Mouse (Mus musculus): ENCODE measurements at regions not wholly inside any gene's neighbourhood (a gene's known extent, or its start where the extent isn't known, plus 50 kb on each side); places are given as distances from the start of the nearest gene placed in this dataset.

DNA sequence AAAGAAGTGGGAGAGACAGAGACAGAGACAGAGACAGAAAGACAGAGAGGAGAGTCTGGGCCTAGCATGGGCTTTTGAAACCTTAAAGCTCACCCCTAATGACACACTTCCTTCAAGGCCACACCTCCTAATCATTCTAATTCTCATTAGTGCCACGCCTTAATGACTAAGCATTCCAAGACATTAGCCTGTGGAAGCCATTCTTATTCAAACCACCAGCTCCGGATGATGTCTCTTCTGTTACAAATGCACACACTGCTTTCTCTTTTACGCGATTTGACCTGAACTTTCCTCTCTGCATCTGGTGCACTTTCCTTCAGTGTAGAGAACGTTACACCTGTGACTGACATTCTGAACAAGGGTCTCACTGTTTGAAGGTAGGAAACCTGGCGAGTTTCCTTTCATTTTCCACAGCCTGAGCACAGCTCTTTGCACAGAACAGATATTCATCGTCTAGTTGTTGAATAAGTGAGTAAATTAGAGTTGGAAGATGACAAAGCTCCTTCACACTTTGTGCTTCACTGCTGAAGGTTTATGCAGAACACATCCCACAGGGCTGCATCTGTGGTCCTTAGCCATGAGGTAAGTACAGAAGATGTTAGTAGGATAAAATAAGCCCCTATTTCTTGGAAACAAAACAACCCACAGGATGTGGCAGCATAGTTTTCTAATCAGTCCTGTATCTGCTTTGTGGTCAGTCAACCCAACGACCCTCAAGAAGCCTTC lies 116.8 kb downstream of the Faxc start:
- no peak for ATAC-seq (ENCODE audit: low FRiP score, low TSS enrichment)
- WGBS, result 53% methylated on average over 8 of the region's 8 CpGs
- no peaks in the 10 kb centered on the region for H3K36me3 ChIP-seq (ENCODE audit: insufficient read depth, low read length)
- H3K4me2 ChIP-seq (replicated peaks; ENCODE audit: low read depth, low read length), result no peak overlapping the region
- no peak overlapping the region for H3K4me3 ChIP-seq (ENCODE audit: low read length)
- H3K4me1 ChIP-seq (ENCODE audit: insufficient read depth, low read length), result no peaks in the 10 kb centered on the region
- no peaks in the 10 kb centered on the region for H3K27me3 ChIP-seq (ENCODE audit: insufficient read depth, low read length)
- H3K27ac ChIP-seq (ENCODE audit: low read length), result no peak overlapping the region
- H3K9me3 ChIP-seq (ENCODE audit: low read length), result no peaks in the 10 kb centered on the region
- no peak overlapping the region for H3K9ac ChIP-seq (replicated peaks; ENCODE audit: low read length)

DNA sequence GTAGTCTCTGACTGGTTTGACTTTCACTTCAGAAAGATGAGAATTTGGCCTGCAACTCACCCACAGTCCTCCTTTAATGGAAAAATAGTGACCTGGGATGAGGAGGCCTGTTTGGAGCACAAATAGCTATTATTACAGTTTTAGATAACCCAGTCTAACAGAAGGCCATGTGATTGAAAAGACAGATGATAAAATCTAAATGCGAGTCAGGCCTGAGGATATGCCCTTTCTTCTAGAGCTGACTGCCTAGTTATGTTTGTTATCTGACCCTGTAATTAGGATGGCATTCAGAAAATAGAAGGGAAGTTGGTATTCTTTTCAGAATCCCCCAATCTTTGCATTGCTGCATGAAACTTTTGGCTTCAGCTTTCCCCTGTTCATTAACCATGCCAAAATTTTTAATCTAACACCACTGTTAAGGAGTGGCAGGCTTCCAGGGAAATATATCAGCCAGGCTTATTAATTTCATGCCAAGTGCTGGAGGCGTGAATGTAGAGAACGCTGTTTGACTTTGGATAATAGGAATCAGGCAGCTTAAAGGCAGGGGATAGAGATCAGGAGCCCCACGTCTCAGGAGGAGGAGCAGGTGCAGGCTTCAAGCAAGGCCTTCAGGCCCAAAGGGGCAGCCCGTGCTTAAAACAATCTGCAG lies 135.8 kb downstream of the Faxc start:
- 55% methylated on average over 5 of the region's 5 CpGs for WGBS
- H3K4me1 ChIP-seq (ENCODE audit: insufficient read depth, low read length), result no peaks in the 10 kb centered on the region
- H3K36me3 ChIP-seq (ENCODE audit: insufficient read depth, low read length), result no peaks in the 10 kb centered on the region
- ATAC-seq (ENCODE audit: low FRiP score, low TSS enrichment), result no peak
- H3K27me3 ChIP-seq (ENCODE audit: insufficient read depth, low read length), result no peaks in the 10 kb centered on the region
- no peak overlapping the region for H3K4me3 ChIP-seq (ENCODE audit: low read length)
- no peak overlapping the region for H3K9ac ChIP-seq (replicated peaks; ENCODE audit: low read length)
- H3K9me3 ChIP-seq (ENCODE audit: low read length), result no peaks in the 10 kb centered on the region
- H3K4me2 ChIP-seq (replicated peaks; ENCODE audit: low read depth, low read length), result no peak overlapping the region
- no peak overlapping the region for H3K27ac ChIP-seq (ENCODE audit: low read length)

DNA sequence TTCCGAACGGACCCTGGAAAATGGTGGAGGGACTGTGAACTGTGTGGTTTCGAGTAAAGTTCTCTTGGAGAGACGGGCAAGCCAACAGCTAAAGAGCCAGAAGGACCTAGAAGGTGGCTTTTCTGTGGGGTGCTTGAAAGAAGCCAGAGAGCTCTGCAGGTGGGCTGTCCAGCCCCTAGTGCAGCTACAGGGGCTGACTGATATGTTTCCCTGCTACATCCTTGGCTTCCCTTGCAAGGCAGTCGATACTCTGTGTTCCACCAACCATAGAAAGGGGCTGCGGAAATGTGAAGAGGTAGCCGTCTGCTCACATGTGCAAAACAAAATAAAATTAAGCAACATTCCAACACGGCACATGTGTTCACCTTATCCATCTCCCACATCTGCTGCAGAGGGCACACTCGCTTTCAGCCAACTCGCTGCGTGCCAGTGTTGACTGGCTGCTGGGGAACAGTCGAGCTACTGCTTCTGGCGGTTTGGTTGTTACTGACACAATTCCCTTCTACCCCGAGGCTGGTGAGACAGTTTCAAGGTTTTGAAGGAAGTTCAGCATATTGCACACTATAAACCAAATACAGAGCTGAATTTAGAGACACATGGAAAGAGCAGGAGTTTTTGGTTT lies 136.7 kb downstream of the Faxc start:
- H3K4me2 ChIP-seq (replicated peaks; ENCODE audit: low read depth, low read length), result no peak overlapping the region
- H3K9ac ChIP-seq (replicated peaks; ENCODE audit: low read length), result no peak overlapping the region
- H3K36me3 ChIP-seq (ENCODE audit: insufficient read depth, low read length), result no peaks in the 10 kb centered on the region
- no peak overlapping the region for H3K4me3 ChIP-seq (ENCODE audit: low read length)
- H3K27me3 ChIP-seq (ENCODE audit: insufficient read depth, low read length), result no peaks in the 10 kb centered on the region
- no peaks in the 10 kb centered on the region for H3K9me3 ChIP-seq (ENCODE audit: low read length)
- H3K4me1 ChIP-seq (ENCODE audit: insufficient read depth, low read length), result no peaks in the 10 kb centered on the region
- H3K27ac ChIP-seq (ENCODE audit: low read length), result no peak overlapping the region
- ATAC-seq (ENCODE audit: low FRiP score, low TSS enrichment), result no peak
- 69% methylated on average over 14 of the region's 14 CpGs for WGBS

DNA sequence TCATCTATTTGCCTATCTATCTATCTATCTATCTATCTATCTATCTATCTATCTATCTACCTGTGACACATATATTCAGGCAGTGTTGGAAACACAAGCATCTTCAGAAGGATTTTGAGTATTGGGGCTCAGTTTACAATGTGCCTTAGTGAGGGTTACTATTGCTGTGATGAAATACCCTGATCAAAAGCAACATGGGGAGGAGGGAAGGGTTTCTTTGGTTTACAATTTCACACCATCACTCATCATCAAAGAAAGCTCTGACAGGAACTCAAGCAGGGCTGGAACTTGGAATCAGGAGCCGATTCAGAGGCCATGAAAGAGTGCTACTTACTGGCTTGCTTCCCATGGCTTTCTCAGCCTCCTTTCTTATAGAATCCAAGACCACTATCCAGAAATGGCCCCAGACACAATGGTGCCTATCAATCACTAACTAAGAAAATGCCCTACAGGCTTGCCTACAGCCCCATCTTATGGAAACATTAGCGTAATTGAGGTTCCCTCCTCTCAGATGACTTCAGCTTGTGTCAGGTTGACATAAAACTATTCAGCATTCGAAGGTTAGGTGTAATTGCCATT lies 157.2 kb downstream of the Faxc start:
- no peaks in the 10 kb centered on the region for H3K27me3 ChIP-seq (ENCODE audit: insufficient read depth, low read length)
- H3K4me3 ChIP-seq (ENCODE audit: low read length), result no peak overlapping the region
- ATAC-seq (ENCODE audit: low FRiP score, low TSS enrichment), result no peak
- H3K27ac ChIP-seq (ENCODE audit: low read length), result no peak overlapping the region
- no peaks in the 10 kb centered on the region for H3K36me3 ChIP-seq (ENCODE audit: insufficient read depth, low read length)
- H3K4me2 ChIP-seq (replicated peaks; ENCODE audit: low read depth, low read length), result no peak overlapping the region
- H3K9me3 ChIP-seq (ENCODE audit: low read length), result peaks cover 4% of the 10 kb centered on the region; the same call in 1 of the 2 replicates
- H3K4me1 ChIP-seq (ENCODE audit: insufficient read depth, low read length), result no peaks in the 10 kb centered on the region
- no peak overlapping the region for H3K9ac ChIP-seq (replicated peaks; ENCODE audit: low read length)
- WGBS, result 35% methylated on average over 3 of the region's 3 CpGs

DNA sequence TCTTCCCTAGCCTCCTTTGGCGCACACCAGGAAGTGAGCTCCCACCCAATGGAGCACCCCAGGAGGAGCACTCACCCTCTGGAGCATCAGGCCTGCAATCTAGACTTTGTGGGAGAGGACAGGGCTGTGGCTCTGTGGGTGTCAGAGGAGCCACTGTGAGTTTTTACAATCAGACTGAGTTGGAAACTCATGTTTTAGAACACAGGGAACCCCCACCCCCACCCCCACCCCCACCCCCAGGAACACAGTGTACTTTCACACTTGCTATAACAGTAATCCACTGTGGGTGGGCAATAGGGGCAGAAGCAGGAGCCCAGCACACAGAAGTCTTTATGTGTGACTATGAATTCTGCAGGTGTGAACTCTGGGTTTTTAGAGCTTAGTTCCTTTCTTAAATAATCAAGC lies 158.5 kb downstream of the Faxc start:
- H3K27ac ChIP-seq (ENCODE audit: low read length), result no peak overlapping the region
- H3K27me3 ChIP-seq (ENCODE audit: insufficient read depth, low read length), result no peaks in the 10 kb centered on the region
- H3K4me1 ChIP-seq (ENCODE audit: insufficient read depth, low read length), result no peaks in the 10 kb centered on the region
- no peaks in the 10 kb centered on the region for H3K36me3 ChIP-seq (ENCODE audit: insufficient read depth, low read length)
- no peak for ATAC-seq (ENCODE audit: low FRiP score, low TSS enrichment)
- H3K9ac ChIP-seq (replicated peaks; ENCODE audit: low read length), result no peak overlapping the region
- H3K4me2 ChIP-seq (replicated peaks; ENCODE audit: low read depth, low read length), result no peak overlapping the region
- WGBS, result 92% methylated on average over 1 of the region's 1 CpGs
- H3K4me3 ChIP-seq (ENCODE audit: low read length), result no peak overlapping the region
- H3K9me3 ChIP-seq (ENCODE audit: low read length), result no peaks in the 10 kb centered on the region

DNA sequence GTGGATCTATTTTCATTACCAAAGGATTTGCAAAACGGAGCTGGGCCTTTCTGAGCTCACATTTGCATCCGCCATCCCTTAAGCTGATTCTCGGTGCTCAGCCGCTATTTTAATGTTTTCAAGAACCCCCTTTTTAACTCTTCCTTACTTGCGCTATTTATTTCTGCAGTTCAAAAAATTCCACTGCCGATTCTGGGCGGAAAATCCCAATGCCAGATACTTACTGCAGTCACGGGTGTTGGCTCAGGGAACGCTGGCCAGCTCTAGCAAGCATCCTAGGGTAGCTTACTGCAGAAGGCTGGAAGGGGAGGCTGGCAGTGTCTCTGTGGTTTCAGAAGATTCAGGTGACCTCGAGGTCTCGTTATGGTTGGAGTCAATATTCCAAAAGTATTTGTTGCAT lies 159.4 kb downstream of the Faxc start:
- H3K27ac ChIP-seq (ENCODE audit: low read length), result no peak overlapping the region
- 82% methylated on average over 11 of the region's 11 CpGs for WGBS
- no peak overlapping the region for H3K9ac ChIP-seq (replicated peaks; ENCODE audit: low read length)
- no peaks in the 10 kb centered on the region for H3K36me3 ChIP-seq (ENCODE audit: insufficient read depth, low read length)
- no peak overlapping the region for H3K4me3 ChIP-seq (ENCODE audit: low read length)
- no peaks in the 10 kb centered on the region for H3K4me1 ChIP-seq (ENCODE audit: insufficient read depth, low read length)
- no peaks in the 10 kb centered on the region for H3K9me3 ChIP-seq (ENCODE audit: low read length)
- no peak overlapping the region for H3K4me2 ChIP-seq (replicated peaks; ENCODE audit: low read depth, low read length)
- ATAC-seq (ENCODE audit: low FRiP score, low TSS enrichment), result no peak
- H3K27me3 ChIP-seq (ENCODE audit: insufficient read depth, low read length), result no peaks in the 10 kb centered on the region

DNA sequence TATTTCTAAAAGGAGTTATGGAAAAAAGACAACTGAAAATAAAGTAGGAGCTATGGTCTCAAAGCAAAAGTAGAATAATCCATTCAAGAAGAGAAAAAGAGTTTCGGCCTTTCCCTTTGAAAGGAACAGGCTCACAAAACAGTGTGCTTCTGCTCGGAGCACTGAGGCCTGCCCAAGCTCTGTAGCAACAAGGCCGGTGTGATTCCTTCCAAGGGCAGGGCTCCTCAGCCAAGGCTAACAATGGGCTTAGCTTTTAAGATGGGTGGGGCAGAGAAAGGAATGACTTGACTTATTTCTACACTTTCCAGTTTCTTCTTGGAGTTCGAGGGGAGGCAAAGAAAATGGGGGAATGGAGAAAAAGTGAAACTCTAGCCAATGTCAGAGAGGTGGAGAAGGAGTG lies 161.4 kb downstream of the Faxc start:
- Histone ChIP-seq H3K4me3 (ENCODE audit: low read length) (no peak overlapping the region), H3K36me3 (ENCODE audit: insufficient read depth, low read length) (no peaks in the 10 kb centered on the region), H3K9ac (replicated peaks; ENCODE audit: low read length) (no peak overlapping the region), H3K9me3 (ENCODE audit: low read length) (no peaks in the 10 kb centered on the region), H3K27me3 (ENCODE audit: insufficient read depth, low read length) (no peaks in the 10 kb centered on the region), H3K4me1 (ENCODE audit: insufficient read depth, low read length) (no peaks in the 10 kb centered on the region), H3K27ac (ENCODE audit: low read length) (no peak overlapping the region), H3K4me2 (replicated peaks; ENCODE audit: low read depth, low read length) (no peak overlapping the region)
- WGBS, result 89% methylated on average over 4 of the region's 4 CpGs
- ATAC-seq (ENCODE audit: low FRiP score, low TSS enrichment), result no peak

DNA sequence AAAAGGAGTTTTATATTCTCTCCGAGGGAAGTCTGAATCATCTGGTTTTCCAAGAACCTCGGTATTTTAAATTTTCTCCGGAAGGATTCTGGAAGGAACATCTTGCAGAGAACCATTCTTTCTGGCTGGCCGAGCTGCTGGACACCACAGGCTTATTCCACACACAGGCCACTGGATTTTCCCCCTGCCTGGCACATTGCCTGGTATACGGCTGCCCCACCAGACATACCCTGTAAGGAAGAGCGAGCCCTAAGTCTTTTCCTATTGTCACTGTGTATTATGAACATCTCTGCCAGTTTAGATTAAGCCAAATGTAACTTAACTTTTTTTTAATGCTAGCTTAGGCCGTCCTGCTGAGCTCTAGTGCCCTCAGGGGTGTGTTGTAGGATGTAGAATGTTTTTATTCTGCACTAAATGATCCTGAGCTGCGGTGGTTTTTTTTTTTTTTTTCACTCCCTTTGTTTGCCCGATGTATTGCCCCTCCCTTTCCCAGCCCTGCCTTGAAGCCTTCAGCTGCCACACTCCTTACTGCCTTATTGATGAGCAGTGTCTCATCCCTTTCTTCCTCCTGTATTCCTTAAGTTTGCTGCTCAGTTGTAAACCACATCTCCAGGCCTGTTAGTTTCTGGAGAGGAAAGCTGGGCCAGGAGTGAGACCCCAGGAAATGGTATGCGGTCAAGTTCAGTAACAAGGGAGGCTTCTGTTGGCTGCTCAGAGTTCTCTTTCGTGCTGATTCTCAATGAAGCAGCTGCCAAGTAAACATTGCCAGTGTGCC lies 164.3 kb downstream of the Faxc start:
- Histone ChIP-seq H3K27me3 (ENCODE audit: insufficient read depth, low read length) (no peaks in the 10 kb centered on the region), H3K4me1 (ENCODE audit: insufficient read depth, low read length) (no peaks in the 10 kb centered on the region), H3K4me3 (ENCODE audit: low read length) (no peak overlapping the region), H3K36me3 (ENCODE audit: insufficient read depth, low read length) (no peaks in the 10 kb centered on the region), H3K4me2 (replicated peaks; ENCODE audit: low read depth, low read length) (no peak overlapping the region), H3K27ac (ENCODE audit: low read length) (no peak overlapping the region), H3K9me3 (ENCODE audit: low read length) (no peaks in the 10 kb centered on the region), H3K9ac (replicated peaks; ENCODE audit: low read length) (no peak overlapping the region)
- ATAC-seq (ENCODE audit: low FRiP score, low TSS enrichment), result no peak
- 39% methylated on average over 11 of the region's 11 CpGs for WGBS

DNA sequence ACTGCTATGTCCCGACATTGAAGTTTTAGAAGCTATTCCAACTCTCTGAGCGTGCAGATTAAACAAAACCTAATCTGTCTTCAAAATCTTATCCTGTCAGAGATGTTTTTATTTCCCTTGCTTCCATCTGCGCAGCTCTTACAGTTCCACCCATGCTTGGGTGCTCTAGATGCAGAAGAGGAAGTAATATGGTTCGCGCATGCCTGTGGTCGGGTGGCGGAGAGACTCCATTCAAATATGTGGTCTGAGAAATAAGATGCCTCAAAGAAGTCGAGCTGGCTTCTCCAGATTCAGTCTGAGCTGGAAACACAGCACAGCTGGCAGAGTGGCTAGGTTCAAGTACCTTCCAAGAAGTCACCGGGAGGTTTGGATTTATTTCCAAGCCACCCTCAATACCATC lies 167.5 kb downstream of the Faxc start:
- WGBS, result 88% methylated on average over 9 of the region's 9 CpGs
- Histone ChIP-seq H3K27me3 (ENCODE audit: insufficient read depth, low read length) (no peaks in the 10 kb centered on the region), H3K9me3 (ENCODE audit: low read length) (no peaks in the 10 kb centered on the region), H3K4me1 (ENCODE audit: insufficient read depth, low read length) (no peaks in the 10 kb centered on the region), H3K4me3 (ENCODE audit: low read length) (no peak overlapping the region), H3K27ac (ENCODE audit: low read length) (no peak overlapping the region), H3K4me2 (replicated peaks; ENCODE audit: low read depth, low read length) (no peak overlapping the region), H3K9ac (replicated peaks; ENCODE audit: low read length) (no peak overlapping the region), H3K36me3 (ENCODE audit: insufficient read depth, low read length) (no peaks in the 10 kb centered on the region)
- ATAC-seq (ENCODE audit: low FRiP score, low TSS enrichment), result no peak
